Mouse (Mus musculus): ENCODE results near the gene Cabin1. TPM values are rescaled to one million over a fixed set of nuclear protein-coding genes. Genes with fewer than 3 reads are reported as not detected.

Gene Cabin1
- polyA plus RNA-seq, 1 experiment: 59.3 TPM

DNA sequence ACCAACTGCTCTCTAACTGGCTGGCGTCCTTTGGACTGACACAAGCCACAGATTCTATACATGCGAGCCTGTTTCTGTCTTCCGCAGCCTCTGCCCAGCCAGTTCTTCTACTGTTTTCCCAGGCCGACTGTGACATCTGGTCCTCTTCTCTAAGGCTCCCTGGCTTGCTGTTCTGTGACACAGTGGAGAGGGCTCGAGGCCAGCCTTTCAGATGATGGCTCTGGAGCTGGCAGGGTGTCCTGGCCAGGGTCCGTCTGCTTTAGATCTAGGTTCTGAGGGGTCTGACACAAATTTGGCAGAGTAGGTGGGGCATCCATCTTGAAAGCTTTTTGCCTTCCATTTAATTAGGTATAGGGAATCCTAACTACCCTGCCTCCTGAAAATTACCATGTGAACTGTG is 102.8 kb downstream of the Cabin1 start:
- TF ChIP-seq POLR2A (IDR thresholded peaks at IDR 0.05; ENCODE audit: low read depth, low read length) (no peak), CTCF (IDR thresholded peaks at IDR 0.05; ENCODE audit: extremely low read depth, insufficient read depth, insufficient read length, insufficient replicate concordance) (no peak)
- Histone ChIP-seq H3K4me3 (ENCODE audit: extremely low read depth, insufficient read depth, insufficient read length) (no peak overlapping the region), H3K27me3 (ENCODE audit: control insufficient read depth, insufficient read depth, low read length) (no peaks in the 10 kb centered on the region), H3K27ac (ENCODE audit: insufficient read depth, low read length) (no peak overlapping the region), H3K4me1 (ENCODE audit: control insufficient read depth, insufficient read depth, insufficient read length) (peaks cover 5% of the 10 kb centered on the region; the same call in 1 of the 2 replicates), H3K36me3 (ENCODE audit: control insufficient read depth, insufficient read depth, low read length) (peaks cover 25% of the 10 kb centered on the region)
- 94% methylated on average over 6 of the region's 6 CpGs for WGBS
- DNase-seq (ENCODE audit: low read depth in 1 of 2, low spot score in 2 of 2): no peak

DNA sequence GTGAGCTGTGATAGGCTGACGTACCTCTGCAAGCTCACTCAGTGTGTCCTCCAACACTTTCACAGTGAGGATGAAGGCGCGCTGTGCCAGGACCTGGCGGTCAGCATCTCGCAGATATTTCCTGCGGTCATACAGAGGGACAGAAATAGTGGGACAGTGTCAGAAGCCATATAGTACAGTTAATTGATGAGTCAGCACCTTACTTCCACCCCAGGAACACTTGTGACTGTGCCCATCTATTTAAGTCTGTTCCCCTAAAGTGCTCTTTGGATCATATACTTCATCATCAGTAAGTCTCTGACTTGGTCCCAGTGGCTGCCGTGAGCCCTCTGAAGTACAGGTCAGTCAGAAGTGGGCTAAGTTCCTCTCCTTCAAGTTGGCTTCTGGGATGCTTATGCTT is 106.4 kb downstream of the Cabin1 start:
- no peak for TF ChIP-seq CTCF (IDR thresholded peaks at IDR 0.05; ENCODE audit: extremely low read depth, insufficient read depth, insufficient read length, insufficient replicate concordance)
- no peak for TF ChIP-seq POLR2A (IDR thresholded peaks at IDR 0.05; ENCODE audit: low read depth, low read length)
- WGBS: 98% methylated on average over 7 of the region's 7 CpGs
- Histone ChIP-seq H3K27me3 (ENCODE audit: control insufficient read depth, insufficient read depth, low read length) (no peaks in the 10 kb centered on the region), H3K4me3 (ENCODE audit: extremely low read depth, insufficient read depth, insufficient read length) (no peak overlapping the region), H3K36me3 (ENCODE audit: control insufficient read depth, insufficient read depth, low read length) (peaks cover 48% of the 10 kb centered on the region), H3K4me1 (ENCODE audit: control insufficient read depth, insufficient read depth, insufficient read length) (no peaks in the 10 kb centered on the region), H3K27ac (ENCODE audit: insufficient read depth, low read length) (no peak overlapping the region)
- DNase-seq (ENCODE audit: low read depth in 1 of 2, low spot score in 2 of 2): no peak

GRCm38 (mm10) chr10:75657165-75657564 is 107.0 kb downstream of the Cabin1 start:
- no peak for TF ChIP-seq CTCF (IDR thresholded peaks at IDR 0.05; ENCODE audit: extremely low read depth, insufficient read depth, insufficient read length, insufficient replicate concordance)
- no peak for TF ChIP-seq POLR2A (IDR thresholded peaks at IDR 0.05; ENCODE audit: low read depth, low read length)
- H3K36me3 ChIP-seq (ENCODE audit: control insufficient read depth, insufficient read depth, low read length): peaks cover 52% of the 10 kb centered on the region
- WGBS: 98% methylated on average over 5 of the region's 5 CpGs
- no peak overlapping the region for H3K27ac ChIP-seq (ENCODE audit: insufficient read depth, low read length)
- DNase-seq (ENCODE audit: low read depth in 1 of 2, low spot score in 2 of 2): no peak
- H3K4me3 ChIP-seq (ENCODE audit: extremely low read depth, insufficient read depth, insufficient read length): no peak overlapping the region
- H3K4me1 ChIP-seq (ENCODE audit: control insufficient read depth, insufficient read depth, insufficient read length): no peaks in the 10 kb centered on the region
- H3K27me3 ChIP-seq (ENCODE audit: control insufficient read depth, insufficient read depth, low read length): no peaks in the 10 kb centered on the region

GRCm38 (mm10) chr10:75654053-75654452 is 110.1 kb downstream of the Cabin1 start:
- H3K4me1 ChIP-seq (ENCODE audit: control insufficient read depth, insufficient read depth, insufficient read length): no peaks in the 10 kb centered on the region
- no peak for TF ChIP-seq CTCF (IDR thresholded peaks at IDR 0.05; ENCODE audit: extremely low read depth, insufficient read depth, insufficient read length, insufficient replicate concordance)
- TF ChIP-seq POLR2A (IDR thresholded peaks at IDR 0.05; ENCODE audit: low read depth, low read length): no peak
- no peak overlapping the region for H3K27ac ChIP-seq (ENCODE audit: insufficient read depth, low read length)

GRCm38 (mm10) chr10:75651381-75652068 is 112.6 kb downstream of the Cabin1 start:
- no peak for TF ChIP-seq CTCF (IDR thresholded peaks at IDR 0.05; ENCODE audit: extremely low read depth, insufficient read depth, insufficient read length, insufficient replicate concordance)
- TF ChIP-seq POLR2A (IDR thresholded peaks at IDR 0.05; ENCODE audit: low read depth, low read length): no peak
- Histone ChIP-seq H3K36me3 (ENCODE audit: control insufficient read depth, insufficient read depth, low read length) (peaks cover 63% of the 10 kb centered on the region), H3K4me3 (ENCODE audit: extremely low read depth, insufficient read depth, insufficient read length) (no peak overlapping the region), H3K27me3 (ENCODE audit: control insufficient read depth, insufficient read depth, low read length) (no peaks in the 10 kb centered on the region), H3K27ac (ENCODE audit: insufficient read depth, low read length) (no peak overlapping the region), H3K4me1 (ENCODE audit: control insufficient read depth, insufficient read depth, insufficient read length) (no peaks in the 10 kb centered on the region)
- DNase-seq (ENCODE audit: low read depth in 1 of 2, low spot score in 2 of 2): no peak
- WGBS: 99% methylated on average over 16 of the region's 16 CpGs

More at GRCm38 (mm10) chr10:75654053-75654452, 110.1 kb downstream of the Cabin1 start:
- Histone ChIP-seq H3K27me3 (ENCODE audit: control insufficient read depth, insufficient read depth, low read length) (no peaks in the 10 kb centered on the region), H3K4me3 (ENCODE audit: extremely low read depth, insufficient read depth, insufficient read length) (no peak overlapping the region), H3K36me3 (ENCODE audit: control insufficient read depth, insufficient read depth, low read length) (peaks cover 65% of the 10 kb centered on the region)
- WGBS: 91% methylated on average over 4 of the region's 4 CpGs
- no peak for DNase-seq (ENCODE audit: low read depth in 1 of 2, low spot score in 2 of 2)

DNA sequence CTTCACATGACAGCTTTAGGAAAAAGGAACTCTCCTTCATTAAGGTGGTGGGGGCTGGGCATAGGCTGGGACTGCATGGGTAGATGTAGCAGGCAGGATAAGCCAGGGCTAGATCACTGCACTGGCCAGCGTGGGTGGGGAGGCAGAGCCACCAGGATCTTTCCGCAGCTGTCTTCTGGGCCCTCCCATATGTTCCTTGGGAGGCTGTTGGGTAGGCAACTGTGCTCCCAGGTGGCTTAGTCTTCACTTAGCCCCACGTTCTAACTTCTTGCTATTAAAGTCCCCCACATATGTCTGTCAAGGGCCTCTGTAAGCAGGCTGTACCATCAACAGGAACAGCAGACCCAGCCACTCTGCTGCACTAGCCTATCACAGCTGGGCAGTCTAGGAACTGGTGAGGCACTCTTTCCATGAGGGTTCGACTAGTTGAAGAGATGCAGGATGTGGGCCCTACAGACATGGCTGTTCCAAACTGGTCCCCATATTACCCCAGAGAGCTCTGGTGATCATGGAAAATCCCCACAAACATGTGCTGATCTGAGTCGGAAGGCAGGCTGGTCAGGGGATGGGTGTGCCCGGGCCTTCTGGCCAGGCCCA is 113.7 kb downstream of the Cabin1 start:
- 92% methylated on average over 6 of the region's 6 CpGs for WGBS
- no peak for DNase-seq (ENCODE audit: low read depth in 1 of 2, low spot score in 2 of 2)
- no peak for TF ChIP-seq POLR2A (IDR thresholded peaks at IDR 0.05; ENCODE audit: low read depth, low read length)
- TF ChIP-seq CTCF (IDR thresholded peaks at IDR 0.05; ENCODE audit: extremely low read depth, insufficient read depth, insufficient read length, insufficient replicate concordance): no peak
- Histone ChIP-seq H3K4me1 (ENCODE audit: control insufficient read depth, insufficient read depth, insufficient read length) (no peaks in the 10 kb centered on the region), H3K36me3 (ENCODE audit: control insufficient read depth, insufficient read depth, low read length) (peaks cover 63% of the 10 kb centered on the region), H3K27me3 (ENCODE audit: control insufficient read depth, insufficient read depth, low read length) (no peaks in the 10 kb centered on the region), H3K4me3 (ENCODE audit: extremely low read depth, insufficient read depth, insufficient read length) (no peak overlapping the region), H3K27ac (ENCODE audit: insufficient read depth, low read length) (no peak overlapping the region)

Data from spleen, adult 2 months (tissue).